Mouse (Mus musculus): ENCODE data around the gene Fam71b.

DNA sequence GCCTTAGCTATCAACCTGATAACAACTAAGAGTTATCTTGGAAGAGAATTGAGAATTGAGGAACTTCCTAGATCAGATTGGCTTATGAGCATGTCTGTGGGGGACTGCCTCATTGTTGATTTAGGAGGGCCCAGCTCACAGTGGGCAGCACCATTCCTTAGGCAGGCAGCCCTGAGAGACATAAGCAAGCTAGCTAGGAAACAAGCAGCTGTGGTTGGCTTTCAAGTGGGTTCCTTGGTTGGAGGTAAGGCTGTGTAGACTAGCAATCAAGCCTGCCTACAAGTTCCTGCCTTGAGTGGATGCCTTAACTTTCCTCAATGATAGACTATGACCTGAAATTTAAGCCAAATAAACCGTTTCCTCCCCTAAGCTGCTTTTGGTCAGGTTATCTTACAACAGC lies 38.0 kb upstream of the Fam71b start:
- no peak for TF ChIP-seq CTCF (IDR thresholded peaks at IDR 0.05; ENCODE audit: control insufficient read depth, insufficient read depth, insufficient replicate concordance, low read depth, low read length)
- TF ChIP-seq POLR2A (IDR thresholded peaks at IDR 0.05; ENCODE audit: control insufficient read depth, low read depth, low read length), result no peak

All from testis, adult 2 months (tissue).